Mouse (Mus musculus) stomach, postnatal 0 days (tissue): ENCODE measurements around the gene Ppil6.

Experiments
- CTCF ChIP-seq: IDR thresholded peaks from 2 replicates; pipeline ENCODE4 v1.5.1; 2016; ENCODE audit warnings: antibody characterized with exemption, low read depth, mild to moderate bottlenecking, moderate library complexity
- EP300 ChIP-seq: optimal IDR thresholded peaks from 2 replicates; pipeline ENCODE3; 2016; ENCODE audit warnings: antibody characterized with exemption

GRCm38 (mm10) chr10:41518981-41519618, 28.9 kb downstream of the Ppil6 start, which contains the start of gene Cd164:
- TF ChIP-seq CTCF (peak; percentile 6; the same call in 1 of the 2 replicates), EP300 (peak; percentile 63)
